Comparison of ENCODE assay signal across 23 mouse cellular contexts in genomic region chr2:172851773-172852172, GRCm38 (mm10).
DNase-seq lines count a peak whose midpoint lies in the region; ATAC-seq and TF ChIP-seq lines count a peak whose summit lies in the region.
"Had no signal": no experiment of that assay in that cellular context is flagged by ENCODE, and none has a peak within 500 bp of the region (broad histone marks: within the 10 kb centered on the region; RNA-seq: fewer than 3 reads in every experiment).

No protein-coding gene starts in this region.

- peaks cover 41% of the 10 kb centered on the region for H3K4me1 ChIP-seq in kidney, embryonic 15.5 days
- H3K4me1 ChIP-seq in embryonic facial prominence, embryonic 10.5 days: peaks cover 51% of the 10 kb centered on the region
- peaks cover 30% of the 10 kb centered on the region for H3K4me1 ChIP-seq in limb, embryonic 14.5 days (ENCODE audit: control insufficient read depth, insufficient read depth, low read length)
- H3K4me1 ChIP-seq: midbrain, embryonic 12.5 days had no signal

- DNase-seq in frontal cortex, adult 2 months (ENCODE audit: extremely low spot score in 1 of 2, low spot score in 1 of 2): no peak
- no peak for DNase-seq in kidney, postnatal 36 days
- DNase-seq in embryonic facial prominence, embryonic 10.5 days (ENCODE audit: low spot score): no peak
- DNase-seq in limb, embryonic 14.5 days (ENCODE audit: low spot score): peak; percentile 38
- no peak for DNase-seq in lung, postnatal 4 days
- DNase-seq: adrenal gland, postnatal 14 days; cerebellum, adult 11-12 months; cerebellum, postnatal 10 days; heart, postnatal 36 days; kidney, adult 18-20 months; kidney, postnatal 4 days; thymus, postnatal 14 days had no signal

- H3K9ac ChIP-seq in kidney, embryonic 15.5 days: no peak overlapping the region
- no peak overlapping the region for H3K9ac ChIP-seq in limb, embryonic 14.5 days (ENCODE audit: low read depth, low read length, severe bottlenecking)
- H3K9ac ChIP-seq: hindbrain, embryonic 13.5 days; lung, embryonic 15.5 days; midbrain, embryonic 12.5 days; neural tube, embryonic 12.5 days had no signal

- H3K27me3 ChIP-seq in kidney, embryonic 15.5 days: 0 out of 2 replicates have a peak, but pooled peaks cover 6% of the 10 kb centered on the region
- H3K27me3 ChIP-seq in embryonic facial prominence, embryonic 10.5 days (replicated peaks; ENCODE audit: low read depth, poor library complexity, severe bottlenecking): 0 out of 2 replicates have a peak, but pooled peaks cover 17% of the 10 kb centered on the region
- H3K27me3 ChIP-seq in limb, embryonic 14.5 days (ENCODE audit: control insufficient read depth, insufficient read depth, low read length): no peaks in the 10 kb centered on the region
- H3K27me3 ChIP-seq: hindbrain, embryonic 13.5 days; lung, embryonic 15.5 days; neural tube, embryonic 12.5 days; Patski had no signal

- no peaks in the 10 kb centered on the region for H3K9me3 ChIP-seq in kidney, embryonic 15.5 days (replicated peaks)
- no peaks in the 10 kb centered on the region for H3K9me3 ChIP-seq in embryonic facial prominence, embryonic 10.5 days
- no peaks in the 10 kb centered on the region for H3K9me3 ChIP-seq in limb, embryonic 14.5 days (ENCODE audit: control insufficient read depth, low read length)
- H3K9me3 ChIP-seq: hindbrain, embryonic 13.5 days; lung, embryonic 15.5 days; midbrain, embryonic 12.5 days; neural tube, embryonic 12.5 days had no signal

- H3K27ac ChIP-seq in kidney, embryonic 15.5 days: no peak overlapping the region
- H3K27ac ChIP-seq in embryonic facial prominence, embryonic 10.5 days (replicated peaks): 0 out of 2 replicates have a peak overlapping the region, but pooled peaks have one; percentile 26
- peak overlapping the region; percentile 35; the same call in 1 of the 2 replicates for H3K27ac ChIP-seq in limb, embryonic 14.5 days (replicated peaks; ENCODE audit: low read depth, low read length)
- H3K27ac ChIP-seq: hindbrain, embryonic 13.5 days; lung, embryonic 15.5 days; midbrain, embryonic 12.5 days; neural tube, embryonic 12.5 days had no signal

- no peaks in the 10 kb centered on the region for H3K36me3 ChIP-seq in kidney, embryonic 15.5 days
- H3K36me3 ChIP-seq in embryonic facial prominence, embryonic 10.5 days (replicated peaks): no peaks in the 10 kb centered on the region
- no peaks in the 10 kb centered on the region for H3K36me3 ChIP-seq in limb, embryonic 14.5 days (ENCODE audit: control insufficient read depth, insufficient read depth, low read length)
- H3K36me3 ChIP-seq: hindbrain, embryonic 13.5 days; lung, embryonic 15.5 days; midbrain, embryonic 12.5 days; neural tube, embryonic 12.5 days had no signal

- peak overlapping the region; percentile 8; the same call in 1 of the 2 replicates for H3K4me2 ChIP-seq in kidney, embryonic 15.5 days
- H3K4me2 ChIP-seq in limb, embryonic 14.5 days (replicated peaks; ENCODE audit: low read depth, low read length, severe bottlenecking): 0 out of 2 replicates have a peak overlapping the region, but pooled peaks have one; percentile 9
- H3K4me2 ChIP-seq: hindbrain, embryonic 13.5 days; liver, embryonic 11.5 days; lung, embryonic 15.5 days; midbrain, embryonic 12.5 days; neural tube, embryonic 12.5 days had no signal

- no peak for TF ChIP-seq POLR2A in limb, embryonic 14.5 days (IDR thresholded peaks at IDR 0.05; ENCODE audit: borderline replicate concordance, extremely low read depth, insufficient read depth, insufficient read length)

- ATAC-seq in frontal cortex, adult (ENCODE audit: low TSS enrichment): peak; percentile 64; the same call in 1 of the 2 replicates
- ATAC-seq in kidney, embryonic 15.5 days (replicated peaks; ENCODE audit: low FRiP score): peak; percentile 49; the same call in 1 of the 2 replicates
- ATAC-seq in limb, embryonic 14.5 days (ENCODE audit: low FRiP score, low read depth): peak; percentile 70
- ATAC-seq in megakaryocyte-erythroid progenitor cell, adult 5-6 weeks (replicated peaks; ENCODE audit: low FRiP score, low TSS enrichment, poor library complexity, severe bottlenecking): no peak
- ATAC-seq: forebrain, embryonic 14.5 days; Patski had no signal

- H3K4me3 ChIP-seq in kidney, embryonic 15.5 days (replicated peaks): no peak overlapping the region
- H3K4me3 ChIP-seq in embryonic facial prominence, embryonic 10.5 days: no peak overlapping the region
- no peak overlapping the region for H3K4me3 ChIP-seq in limb, embryonic 14.5 days (replicated peaks; ENCODE audit: low read length)
- H3K4me3 ChIP-seq: hindbrain, embryonic 13.5 days; lung, embryonic 15.5 days; midbrain, embryonic 12.5 days; myocyte; neural tube, embryonic 12.5 days had no signal

- WGBS in kidney, embryonic 15.5 days: 27% methylated on average over 11 of the region's 11 CpGs
- 71% methylated on average over 11 of the region's 11 CpGs for WGBS in embryonic facial prominence, embryonic 10.5 days
- WGBS in limb, embryonic 14.5 days: 13% methylated on average over 11 of the region's 11 CpGs
